Mouse (Mus musculus) myocyte (in vitro differentiated cells): ENCODE measurements at regions not wholly inside any gene's neighbourhood (a gene's known extent, or its start where the extent isn't known, plus 50 kb on each side); places are given as distances from the start of the nearest gene placed in this dataset.
"Not testable (repeated sequence)": the region's sequence is repeated elsewhere in the genome, so short reads cannot be mapped to it uniquely, and the experiment has no call there.

Experiments
- CEBPB ChIP-seq: IDR thresholded peaks from 2 replicates; pipeline ENCODE4 v1.6.1; 2011; ENCODE audit warnings: mild to moderate bottlenecking, moderate library complexity; ENCODE audit not compliant: poor library complexity, insufficient read depth, severe bottlenecking
- E2F4 ChIP-seq: IDR thresholded peaks from one replicate; pipeline ENCODE4 v1.6.1; 2011; ENCODE audit warnings: mild to moderate bottlenecking, control low read depth, moderate library complexity; ENCODE audit not compliant: insufficient read depth
- MAX ChIP-seq: IDR thresholded peaks from one replicate; pipeline ENCODE4 v1.6.1; 2011; ENCODE audit warnings: low read depth, mild to moderate bottlenecking, control low read depth
- MYOD1 ChIP-seq, 3 experiments: IDR thresholded peaks; one replicate each; pipeline ENCODE4 v1.6.1; 2011; ENCODE audit warnings: control low read depth in 2 of 3, low read depth in 2 of 3, mild to moderate bottlenecking in 2 of 3, moderate library complexity in 1 of 3; ENCODE audit not compliant: insufficient read length in 2 of 3, control insufficient read depth in 1 of 3
- POLR2A ChIP-seq: IDR thresholded peaks from one replicate; pipeline ENCODE4 v1.6.1; 2011; ENCODE audit warnings: low read depth, mild to moderate bottlenecking, control low read depth, moderate library complexity; ENCODE audit not compliant: insufficient read length
- POLR2AphosphoS2 ChIP-seq: IDR thresholded peaks from one replicate; pipeline ENCODE4 v1.6.1; 2011; ENCODE audit warnings: low read depth, control low read depth; ENCODE audit not compliant: insufficient read length
- SRF ChIP-seq: IDR thresholded peaks from one replicate; pipeline ENCODE4 v1.6.1; 2011; ENCODE audit warnings: low read depth; ENCODE audit not compliant: control insufficient read depth, insufficient read length
- TCF12 ChIP-seq: IDR thresholded peaks from one replicate; pipeline ENCODE4 v1.6.1; 2011; ENCODE audit warnings: mild to moderate bottlenecking, control low read depth; ENCODE audit not compliant: poor library complexity, insufficient read depth, severe bottlenecking
- TCF3 ChIP-seq: IDR thresholded peaks from one replicate; pipeline ENCODE4 v1.6.1; 2011; ENCODE audit warnings: low read depth, control low read depth; ENCODE audit not compliant: insufficient read length
- USF1 ChIP-seq: IDR thresholded peaks from one replicate; pipeline ENCODE4 v1.6.1; 2011; ENCODE audit warnings: low read depth, mild to moderate bottlenecking, control low read depth, moderate library complexity

GRCm38 (mm10) chr6:48221806-48222205, 135.4 kb upstream of the Zfp746 start:
- not testable (repeated sequence) for TF ChIP-seq POLR2A; CEBPB; TCF3; USF1; POLR2AphosphoS2; E2F4; SRF; MAX; TCF12; MYOD1 (IDR thresholded peaks at IDR 0.05; ENCODE audit: control insufficient read depth in 1 of 3, insufficient read length in 2 of 3, low read depth in 2 of 3)
